8 mouse cellular contexts compared by ENCODE assay signal in genomic region chr17:17826751-17827657, GRCm38 (mm10). TPM values are rescaled to one million over a fixed set of nuclear protein-coding genes. Genes with fewer than 3 reads are reported as not detected.
DNase-seq lines count a peak whose midpoint lies in the region; ATAC-seq lines count a peak whose summit lies in the region.

Gene Spaca6, plus strand, starts transcription at chr17:17827158.

- ATAC-seq in hematopoietic stem cell, adult 5-6 weeks (replicated peaks in 1 of 2; ENCODE audit: insufficient read depth in 1 of 2, low FRiP score in 2 of 2, low TSS enrichment in 1 of 2, low read depth in 1 of 2, poor library complexity in 2 of 2, severe bottlenecking in 2 of 2), result peak; percentile 24 to 37; a peak in 3 of 4 replicates
- ATAC-seq in lung, embryonic 15.5 days (ENCODE audit: borderline replicate concordance, extremely low read depth, low FRiP score, low TSS enrichment), result peak; percentile 88

- peak within 1 kb of the TSS; percentile 80 for H3K4me2 ChIP-seq in lung, embryonic 15.5 days

- DNase-seq in NIH3T3 (ENCODE audit: low read depth), result peak; percentile 98
- DNase-seq in cerebellum, adult 9-11 months, result peak; percentile 97
- DNase-seq in frontal cortex, postnatal 10 days (ENCODE audit: low spot score in 2 of 2), result peak; percentile 86 to 89
- DNase-seq in layer of hippocampus, adult 9-11 months, result peak; percentile 90
- peak; percentile 95 for DNase-seq in ovary, postnatal 10 days (ENCODE audit: low spot score)
- DNase-seq in urinary bladder, postnatal 4 days (ENCODE audit: low spot score in 2 of 2), result peak; percentile 94 to 97

- under 1% methylated on average over 34 of the region's 42 CpGs for WGBS in lung, embryonic 15.5 days

- peak within 1 kb of the TSS; percentile 99 for H3K27ac ChIP-seq in lung, embryonic 15.5 days

- no peaks in the 10 kb centered on the region for H3K9me3 ChIP-seq in lung, embryonic 15.5 days

- H3K4me1 ChIP-seq in lung, embryonic 15.5 days, result peaks cover 30% of the 10 kb centered on the region

- peaks cover 10% of the 10 kb centered on the region for H3K36me3 ChIP-seq in lung, embryonic 15.5 days

- no peaks in the 10 kb centered on the region for H3K27me3 ChIP-seq in lung, embryonic 15.5 days

- peak within 1 kb of the TSS; percentile 78 for H3K9ac ChIP-seq in lung, embryonic 15.5 days

- H3K4me3 ChIP-seq in lung, embryonic 15.5 days, result peak within 1 kb of the TSS; percentile 84

RNA-seq across cellular contexts. Expression of gene Spaca6, which starts in this region (rescaled TPM):
- 0.94 and 11.9 TPM in 2 replicates for total RNA-seq in hematopoietic stem cell, adult 5-6 weeks (2017)
- polyA plus RNA-seq in lung, embryonic 15.5 days (2015; fragmentation: Nextera tagmentation; extraction: Ambion mirVana), result 31.7 and 37.1 TPM in 2 replicates

Comparison
In these comparisons a context has a peak if more than half of its experiments do, and no peak if none do; other contexts are left out.
1. Peak in every context shown above with its lines: DNase-seq, ATAC-seq, H3K4me3 ChIP-seq and H3K27ac ChIP-seq.